Mouse (Mus musculus) thymus, adult 2 months (tissue): ENCODE results near the gene Rrp12. TPM values are rescaled to one million over a fixed set of nuclear protein-coding genes. Genes with fewer than 3 reads are reported as not detected.

Experiments used
- DNase-seq: peaks from one replicate; pipeline ENCODE4 v3.0.0; 2021
- H3K27ac ChIP-seq: fragments of 200-500 bp; 2 replicates; pipeline ENCODE4 v1.5.1; 2012; ENCODE audit warnings: low read length, control low read depth; ENCODE audit not compliant: control insufficient read depth, insufficient read depth
- H3K27me3 ChIP-seq: fragments of 200-500 bp; 2 replicates; pipeline ENCODE4 v1.6.1; 2012; ENCODE audit warnings: mild to moderate bottlenecking, low read length, moderate library complexity, mixed read lengths; ENCODE audit not compliant: control insufficient read depth, insufficient read depth
- H3K36me3 ChIP-seq: fragments of 200-500 bp; 2 replicates; pipeline ENCODE4 v1.6.1; 2012; ENCODE audit warnings: mild to moderate bottlenecking, low read length, moderate library complexity; ENCODE audit not compliant: control insufficient read depth, insufficient read depth
- H3K4me1 ChIP-seq: fragments of 200-500 bp; replicated peaks from 2 replicates; pipeline ENCODE4 v1.6.1; 2012; ENCODE audit warnings: low read length; ENCODE audit not compliant: control insufficient read depth, insufficient read depth
- H3K4me3 ChIP-seq: fragments of 200-500 bp; 2 replicates; pipeline ENCODE4 v1.5.1; 2012; ENCODE audit warnings: mild to moderate bottlenecking, low read length, control low read depth, moderate library complexity; ENCODE audit not compliant: control insufficient read depth, insufficient read depth
- CTCF ChIP-seq: fragments of 200-500 bp; IDR thresholded peaks from 2 replicates; pipeline ENCODE4 v1.5.1; 2012; ENCODE audit warnings: mild to moderate bottlenecking, control low read depth, low read length, moderate library complexity, borderline replicate concordance; ENCODE audit not compliant: control insufficient read depth, poor library complexity, insufficient read depth; ENCODE audit errors: extremely low read depth
- POLR2A ChIP-seq: fragments of 200-500 bp; IDR thresholded peaks from 2 replicates; pipeline ENCODE4 v1.6.1; 2012; ENCODE audit warnings: mild to moderate bottlenecking, low read length, control low read depth, moderate library complexity; ENCODE audit not compliant: control insufficient read depth, poor library complexity, insufficient read depth; ENCODE audit errors: extremely low read depth
- WGBS: fragments of 180-500 bp; shearing (Covaris S2); methylation state at CpG from one replicate; pipeline ENCODE4 v1.1.7; 2018; 5-methylcytosine and 5-hydroxymethylcytosine counted together
- polyA plus RNA-seq: library from polyadenylated mRNA; depleted of rRNA; stranded (reverse); fragments of >200 nt; gene quantifications from 2 replicates; pipeline ENCODE4 v1.2.3, GENCODE M21; 2012; rRNA removed

The Rrp12 gene
- polyA plus RNA-seq, 1 experiment, result 9.7 TPM

GRCm38 (mm10) chr19:41818749-41819148, 77.2 kb downstream of the Rrp12 start:
- Histone ChIP-seq H3K27ac (no peak overlapping the region), H3K27me3 (no peaks in the 10 kb centered on the region), H3K36me3 (no peaks in the 10 kb centered on the region), H3K4me1 (no peaks in the 10 kb centered on the region), H3K4me3 (no peak overlapping the region)
- no peak for DNase-seq
- WGBS, result 50% methylated on average over 4 of the region's 4 CpGs
- TF ChIP-seq POLR2A, result no peak
- no peak for TF ChIP-seq CTCF

- H3K4me3 ChIP-seq, result no peak overlapping the region
- TF ChIP-seq POLR2A, result no peak
- no peak for TF ChIP-seq CTCF
- H3K36me3 ChIP-seq, result no peaks in the 10 kb centered on the region
- no peaks in the 10 kb centered on the region for H3K27me3 ChIP-seq
- no peak overlapping the region for H3K27ac ChIP-seq
- DNase-seq, result no peak
- no peaks in the 10 kb centered on the region for H3K4me1 ChIP-seq
- WGBS, result 94% methylated on average over 10 of the region's 10 CpGs
These were observed 78.6 kb downstream of the Rrp12 start for GRCm38 (mm10) chr19:41817325-41817724.

DNA sequence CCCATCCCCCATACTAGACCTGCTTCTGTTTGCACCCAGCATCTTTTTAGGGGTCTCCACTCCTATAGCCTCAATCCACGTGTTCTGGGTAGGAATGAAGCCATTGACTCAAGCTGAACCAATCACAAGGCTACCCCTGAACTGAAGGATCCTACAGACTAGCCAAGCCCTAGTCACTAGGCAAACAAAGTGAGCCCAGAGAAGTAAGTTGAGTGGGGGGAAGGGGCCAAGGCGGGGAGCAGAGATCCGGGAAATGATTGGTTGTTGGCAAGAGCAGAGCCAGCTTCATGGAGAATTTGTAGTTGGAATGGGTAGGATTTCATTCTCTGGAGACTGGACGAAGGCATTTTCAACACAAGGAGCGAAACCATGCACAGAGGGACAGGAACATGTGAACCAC, 79.1 kb downstream of the Rrp12 start:
- TF ChIP-seq POLR2A, result no peak
- TF ChIP-seq CTCF, result no peak
- H3K27ac ChIP-seq, result no peak overlapping the region
- H3K36me3 ChIP-seq, result no peaks in the 10 kb centered on the region
- WGBS, result 86% methylated on average over 5 of the region's 5 CpGs
- no peaks in the 10 kb centered on the region for H3K4me1 ChIP-seq
- H3K27me3 ChIP-seq, result no peaks in the 10 kb centered on the region
- no peak overlapping the region for H3K4me3 ChIP-seq
- no peak for DNase-seq

DNA sequence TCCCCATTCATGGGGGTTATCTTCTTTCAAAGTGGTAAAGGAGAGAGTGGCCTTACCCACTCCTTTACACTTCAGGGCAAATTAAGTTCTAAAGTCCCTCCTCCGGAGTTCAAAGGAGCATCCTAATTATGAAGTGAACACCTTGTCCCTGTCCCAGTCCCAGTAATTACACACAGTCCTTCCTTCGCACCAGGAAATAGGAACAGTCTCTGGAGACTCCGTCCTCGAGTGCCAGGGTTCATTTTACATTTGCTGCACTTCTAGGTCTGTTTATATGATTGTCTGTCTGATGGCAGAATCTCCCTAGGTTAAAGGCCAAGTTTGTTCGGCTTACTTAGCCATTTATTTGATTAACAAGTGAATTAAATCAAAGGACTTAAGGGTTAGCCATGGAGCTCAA, 79.6 kb downstream of the Rrp12 start:
- no peak for DNase-seq
- no peak overlapping the region for H3K4me3 ChIP-seq
- H3K27me3 ChIP-seq, result no peaks in the 10 kb centered on the region
- H3K4me1 ChIP-seq, result no peaks in the 10 kb centered on the region
- H3K36me3 ChIP-seq, result no peaks in the 10 kb centered on the region
- H3K27ac ChIP-seq, result no peak overlapping the region
- no peak for TF ChIP-seq CTCF
- TF ChIP-seq POLR2A, result no peak
- WGBS, result 86% methylated on average over 5 of the region's 5 CpGs

DNA sequence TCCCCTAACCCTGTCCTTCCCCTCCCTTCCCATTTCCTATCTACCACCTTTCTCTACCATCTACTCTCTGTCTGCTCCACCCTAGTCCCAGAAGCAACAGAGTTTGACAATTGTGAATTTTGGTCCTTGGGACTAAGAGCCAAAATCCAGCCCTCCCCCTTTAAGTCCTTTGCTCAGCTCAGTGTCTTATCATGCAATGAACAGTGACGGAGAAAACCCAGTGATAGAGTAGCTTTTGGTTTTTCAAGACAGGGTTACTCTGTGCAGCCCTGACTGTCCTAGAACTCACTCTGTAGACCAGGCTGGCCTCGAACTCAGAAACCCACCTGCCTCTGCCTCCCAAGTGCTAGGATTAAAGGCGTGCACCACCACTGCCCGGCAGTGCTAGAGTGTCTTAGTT, 82.6 kb downstream of the Rrp12 start:
- Histone ChIP-seq H3K4me1 (no peaks in the 10 kb centered on the region), H3K36me3 (no peaks in the 10 kb centered on the region), H3K4me3 (no peak overlapping the region), H3K27me3 (no peaks in the 10 kb centered on the region), H3K27ac (no peak overlapping the region)
- WGBS, result 95% methylated on average over 4 of the region's 4 CpGs
- no peak for DNase-seq
- TF ChIP-seq POLR2A, result no peak
- TF ChIP-seq CTCF, result no peak

Other genes starting within 250 kb of the Rrp12 start
- 0.94 and 1.0 TPM in 2 replicates for gene Slit1, start 152.5 kb downstream of the Rrp12 start, polyA plus RNA-seq
- gene Arhgap19, start 94.1 kb downstream of the Rrp12 start, polyA plus RNA-seq, result 18.8 and 23.0 TPM in 2 replicates
- 15.4 and 26.4 TPM in 2 replicates for gene Frat1, start 66.2 kb downstream of the Rrp12 start, polyA plus RNA-seq
- gene Frat2, start 48.0 kb downstream of the Rrp12 start, polyA plus RNA-seq, result 27.4 and 44.5 TPM in 2 replicates
- 187 and 200 TPM in 2 replicates for gene Pgam1, start 15.8 kb upstream of the Rrp12 start, polyA plus RNA-seq
- gene Exosc1, start 37.2 kb upstream of the Rrp12 start, polyA plus RNA-seq, result 20.3 and 20.5 TPM in 2 replicates
- 162 and 176 TPM in 2 replicates for gene Zdhhc16, start 37.3 kb upstream of the Rrp12 start, polyA plus RNA-seq
- 142 TPM in 2 replicates for gene Mms19, start 85.0 kb upstream of the Rrp12 start, polyA plus RNA-seq
- 27.3 and 36.9 TPM in 2 replicates for gene Ubtd1, start 85.6 kb upstream of the Rrp12 start, polyA plus RNA-seq
- 0.20 TPM in 1 of 2 replicates, not detected in the other for gene Ankrd2, start 139.8 kb upstream of the Rrp12 start, polyA plus RNA-seq
- gene Hoga1, start 149.4 kb upstream of the Rrp12 start, polyA plus RNA-seq, result 0.84 and 1.2 TPM in 2 replicates
- gene 4933411K16Rik, start 156.1 kb upstream of the Rrp12 start, polyA plus RNA-seq, result 0.27 TPM in 1 of 2 replicates, not detected in the other
- 0.98 and 1.1 TPM in 2 replicates for gene Morn4, start 190.2 kb upstream of the Rrp12 start, polyA plus RNA-seq
- 36.8 and 42.2 TPM in 2 replicates for gene Pi4k2a, start 194.3 kb upstream of the Rrp12 start, polyA plus RNA-seq
- gene Avpi1, start 232.9 kb upstream of the Rrp12 start, polyA plus RNA-seq, result 13.0 and 15.9 TPM in 2 replicates